Mouse (Mus musculus) liver, embryonic 15.5 days (tissue): ENCODE results near the gene Comp. TPM values are rescaled to one million over a fixed set of nuclear protein-coding genes. Genes with fewer than 3 reads are reported as not detected.

Experiments
- ATAC-seq: fragments of 200-750 bp; cut with Nextera tagmentation; 2 replicates; pipeline ENCODE4 v1.8.0; 2017; ENCODE audit warnings: moderate number of reproducible peaks, mild to moderate bottlenecking, moderate library complexity; ENCODE audit not compliant: insufficient read depth
- H3K27ac ChIP-seq: fragments of 300-500 bp; sonication (generic); replicated peaks from 2 replicates; pipeline ENCODE4 v1.5.1; 2015; ENCODE audit warnings: mild to moderate bottlenecking, inconsistent platforms
- H3K27me3 ChIP-seq: fragments of 300-500 bp; sonication (generic); 2 replicates; pipeline ENCODE4 v1.6.1; 2015; ENCODE audit warnings: mild to moderate bottlenecking, inconsistent platforms
- H3K36me3 ChIP-seq: fragments of 300-500 bp; sonication (generic); replicated peaks from 2 replicates; pipeline ENCODE4 v1.6.1; 2015; ENCODE audit warnings: moderate library complexity, mild to moderate bottlenecking, inconsistent platforms
- H3K4me1 ChIP-seq: fragments of 300-500 bp; sonication (generic); replicated peaks from 2 replicates; pipeline ENCODE4 v1.6.1; 2015; ENCODE audit warnings: inconsistent platforms
- H3K4me2 ChIP-seq: fragments of 300-500 bp; sonication (generic); 2 replicates; pipeline ENCODE4 v1.6.1; 2015; ENCODE audit warnings: moderate library complexity, mild to moderate bottlenecking, inconsistent platforms
- H3K4me3 ChIP-seq: fragments of 300-500 bp; sonication (generic); replicated peaks from 2 replicates; pipeline ENCODE4 v1.5.1; 2015; ENCODE audit warnings: mild to moderate bottlenecking, inconsistent platforms
- H3K9ac ChIP-seq: fragments of 300-500 bp; sonication (generic); 2 replicates; pipeline ENCODE4 v1.6.1; 2015; ENCODE audit warnings: moderate library complexity, mild to moderate bottlenecking, inconsistent platforms
- H3K9me3 ChIP-seq: fragments of 300-500 bp; sonication (generic); replicated peaks from 2 replicates; pipeline ENCODE4 v1.6.1; 2016; ENCODE audit warnings: inconsistent platforms
- WGBS: fragments of 180-500 bp; shearing (Covaris S2); methylation state at CpG from one replicate; pipeline ENCODE4 v1.1.7; 2015; ENCODE audit warnings: mixed read lengths; ENCODE audit not compliant: insufficient replicate concordance; 5-methylcytosine and 5-hydroxymethylcytosine counted together
- polyA plus RNA-seq: library from polyadenylated mRNA; unstranded; fragments of >200 nt; fragmentation: Nextera tagmentation; extraction: Ambion mirVana; gene quantifications from 2 replicates; pipeline ENCODE4 v1.2.1, GENCODE M21; 2015

Comp gene
- polyA plus RNA-seq, 1 experiment from 2014 or later: 1.3 TPM

DNA sequence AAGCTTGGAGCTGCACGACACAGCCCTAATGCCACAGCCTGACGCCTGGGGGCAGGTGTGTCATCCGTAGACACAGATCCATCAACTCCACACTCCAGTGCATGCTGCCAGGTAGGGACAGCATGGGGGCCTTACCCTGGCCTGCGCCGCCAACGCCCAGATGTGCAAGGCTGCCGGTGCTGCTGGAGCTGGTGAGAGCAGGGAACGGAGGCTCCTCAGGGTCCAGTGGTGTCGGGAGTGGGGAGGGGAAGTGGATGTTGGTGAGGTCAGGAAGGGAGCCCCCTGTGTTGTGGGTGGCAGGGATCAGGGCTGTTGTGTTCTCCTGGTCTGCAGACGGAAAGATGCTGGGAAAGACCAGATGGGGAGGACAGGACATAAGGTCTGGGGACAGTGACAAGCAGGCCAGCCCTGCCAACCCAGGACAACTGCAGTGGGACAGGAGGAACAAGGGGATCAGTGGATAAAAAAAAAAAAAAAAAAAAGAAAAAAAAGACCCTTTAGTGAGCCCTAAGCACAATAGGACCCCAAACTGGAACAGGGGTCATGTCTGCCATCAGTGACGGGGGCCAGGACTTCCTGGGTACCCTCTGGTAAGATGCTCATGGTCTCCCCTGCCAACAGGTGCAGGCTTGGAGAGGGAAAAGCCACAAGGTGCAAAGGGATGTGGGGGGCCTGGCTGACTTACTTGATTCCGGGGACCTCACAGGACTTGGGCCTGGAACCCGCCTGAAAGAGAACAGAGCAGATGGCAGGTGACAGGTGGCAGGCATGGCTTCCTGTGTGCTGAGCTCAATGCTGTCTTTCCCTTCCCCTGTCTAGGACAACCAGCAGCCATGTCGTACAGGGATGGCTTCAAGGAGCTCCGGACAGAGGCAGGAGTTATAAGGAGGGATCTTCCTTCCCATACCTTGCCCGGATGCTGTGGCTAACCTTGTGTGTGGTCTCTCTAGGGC, 24.5 kb downstream of the Comp start:
- no peaks in the 10 kb centered on the region for H3K27me3 ChIP-seq
- 76% methylated on average over 16 of the region's 16 CpGs for WGBS
- no peaks in the 10 kb centered on the region for H3K9me3 ChIP-seq
- H3K27ac ChIP-seq: no peak overlapping the region
- no peaks in the 10 kb centered on the region for H3K4me1 ChIP-seq
- ATAC-seq: no peak
- no peak overlapping the region for H3K9ac ChIP-seq
- H3K36me3 ChIP-seq: no peaks in the 10 kb centered on the region
- no peak overlapping the region for H3K4me2 ChIP-seq
- no peak overlapping the region for H3K4me3 ChIP-seq

DNA sequence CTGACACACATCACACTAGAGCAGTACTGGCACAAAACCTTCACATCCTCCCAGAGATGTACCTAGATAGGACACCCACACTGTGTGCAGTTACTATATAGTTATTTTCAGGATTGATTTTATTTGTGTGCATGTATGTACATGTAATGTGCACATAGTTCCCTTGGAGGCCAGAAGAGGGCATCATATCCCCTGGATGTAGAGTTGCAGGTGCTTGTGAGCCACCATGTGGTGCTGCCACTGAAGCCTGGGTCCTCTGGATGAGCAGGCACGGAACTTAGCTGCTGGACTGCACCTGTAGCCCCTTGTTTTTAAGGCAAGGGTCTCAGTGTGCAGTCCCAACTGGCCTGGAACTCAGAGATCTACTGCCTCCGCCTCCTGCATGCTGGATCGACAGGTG, 30.9 kb downstream of the Comp start:
- Histone ChIP-seq H3K4me3 (no peak overlapping the region), H3K4me1 (peaks cover 19% of the 10 kb centered on the region), H3K9ac (no peak overlapping the region), H3K36me3 (0 out of 2 replicates have a peak, but pooled peaks cover 5% of the 10 kb centered on the region), H3K4me2 (no peak overlapping the region), H3K27ac (no peak overlapping the region), H3K9me3 (no peaks in the 10 kb centered on the region), H3K27me3 (no peaks in the 10 kb centered on the region)
- ATAC-seq: no peak
- 75% methylated on average over 3 of the region's 3 CpGs for WGBS

DNA sequence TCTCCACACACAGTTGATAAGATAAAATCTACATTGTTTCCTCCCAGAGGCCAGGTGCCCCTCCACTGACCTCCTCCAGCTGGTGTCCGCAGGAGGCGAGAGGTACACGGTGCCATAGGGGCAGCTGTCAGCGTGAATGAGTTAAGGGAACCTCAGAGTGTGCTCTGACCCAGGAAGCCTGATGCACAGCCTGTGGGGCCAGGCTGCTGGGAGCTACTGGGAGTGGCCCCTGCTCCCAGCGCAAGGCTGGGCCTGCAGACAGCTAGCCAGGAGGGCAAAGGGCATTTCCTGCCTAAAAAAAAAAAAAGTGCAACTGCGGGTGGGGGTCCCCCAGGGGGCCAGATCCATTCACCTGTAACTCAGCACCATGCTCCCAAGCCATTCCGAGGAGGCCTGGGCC, 31.8 kb downstream of the Comp start:
- 50% methylated on average over 7 of the region's 7 CpGs for WGBS
- no peak for ATAC-seq

DNA sequence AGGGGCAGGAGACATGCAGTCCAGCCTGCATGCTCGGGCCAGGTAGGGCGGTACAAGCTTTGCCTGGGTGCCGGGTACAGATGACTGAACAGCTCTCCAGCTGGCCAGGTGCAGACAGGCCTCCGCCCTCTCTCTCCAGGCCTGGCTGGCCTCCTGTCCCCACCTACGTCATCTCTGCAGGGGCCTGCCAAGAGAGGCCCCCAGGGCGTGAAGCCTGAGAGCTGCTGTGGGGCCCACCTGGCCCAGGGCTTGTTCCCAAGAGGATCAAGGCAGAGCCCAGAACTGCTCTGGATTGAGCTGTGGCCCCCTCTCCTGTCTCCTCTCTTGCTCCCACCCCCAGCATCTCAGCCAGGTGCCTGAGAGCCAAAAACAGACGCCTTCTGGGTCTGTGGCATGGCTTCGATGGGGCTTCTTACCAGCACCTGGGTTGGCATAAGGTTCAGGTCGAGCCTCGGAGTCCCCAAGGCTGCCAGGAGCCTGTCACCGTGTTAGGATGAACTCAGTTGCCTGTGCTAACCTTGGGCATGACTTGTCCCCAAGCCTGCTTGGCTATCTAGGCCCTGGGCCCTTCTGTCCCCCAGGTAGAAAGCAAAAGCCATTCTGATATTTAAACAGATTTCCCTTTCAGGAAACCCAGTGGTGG, 33.2 kb downstream of the Comp start:
- no peak overlapping the region for H3K9ac ChIP-seq
- H3K4me3 ChIP-seq: no peak overlapping the region
- ATAC-seq: no peak
- 0 out of 2 replicates have a peak, but pooled peaks cover 5% of the 10 kb centered on the region for H3K36me3 ChIP-seq
- H3K27ac ChIP-seq: no peak overlapping the region
- no peaks in the 10 kb centered on the region for H3K9me3 ChIP-seq
- peaks cover 23% of the 10 kb centered on the region for H3K4me1 ChIP-seq
- 77% methylated on average over 11 of the region's 11 CpGs for WGBS
- no peak overlapping the region for H3K4me2 ChIP-seq
- H3K27me3 ChIP-seq: no peaks in the 10 kb centered on the region

More for the DNA sequence above, 31.8 kb downstream of the Comp start:
- Histone ChIP-seq H3K4me3 (no peak overlapping the region), H3K36me3 (0 out of 2 replicates have a peak, but pooled peaks cover 5% of the 10 kb centered on the region), H3K4me2 (no peak overlapping the region), H3K4me1 (peaks cover 19% of the 10 kb centered on the region), H3K9ac (no peak overlapping the region), H3K27me3 (no peaks in the 10 kb centered on the region), H3K9me3 (no peaks in the 10 kb centered on the region), H3K27ac (no peak overlapping the region)

DNA sequence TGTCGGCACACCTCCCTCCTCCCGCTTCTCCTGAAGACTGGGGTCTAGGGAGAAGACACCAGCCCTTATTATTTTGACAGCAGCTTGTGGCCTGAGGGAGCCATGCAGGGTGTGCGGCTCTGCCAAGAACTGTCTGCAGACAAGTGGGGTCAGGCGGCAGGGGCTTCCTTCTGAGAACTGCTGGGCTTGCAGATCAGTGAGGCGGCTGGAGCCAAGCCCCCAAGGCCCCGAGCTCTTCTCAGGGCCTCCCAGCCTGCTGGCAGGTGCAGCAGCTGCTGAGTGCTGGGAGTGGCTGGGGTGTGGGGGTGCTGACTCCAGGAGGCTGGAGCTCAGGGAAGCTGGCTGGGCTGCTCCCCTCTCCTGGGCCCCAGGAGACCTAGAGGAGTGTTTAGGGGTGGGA, 34.9 kb downstream of the Comp start:
- ATAC-seq: no peak
- Histone ChIP-seq H3K9me3 (no peaks in the 10 kb centered on the region), H3K4me2 (no peak overlapping the region), H3K4me1 (peaks cover 41% of the 10 kb centered on the region), H3K4me3 (no peak overlapping the region), H3K27ac (no peak overlapping the region), H3K36me3 (0 out of 2 replicates have a peak, but pooled peaks cover 5% of the 10 kb centered on the region), H3K27me3 (no peaks in the 10 kb centered on the region), H3K9ac (no peak overlapping the region)
- WGBS: 72% methylated on average over 6 of the region's 6 CpGs

DNA sequence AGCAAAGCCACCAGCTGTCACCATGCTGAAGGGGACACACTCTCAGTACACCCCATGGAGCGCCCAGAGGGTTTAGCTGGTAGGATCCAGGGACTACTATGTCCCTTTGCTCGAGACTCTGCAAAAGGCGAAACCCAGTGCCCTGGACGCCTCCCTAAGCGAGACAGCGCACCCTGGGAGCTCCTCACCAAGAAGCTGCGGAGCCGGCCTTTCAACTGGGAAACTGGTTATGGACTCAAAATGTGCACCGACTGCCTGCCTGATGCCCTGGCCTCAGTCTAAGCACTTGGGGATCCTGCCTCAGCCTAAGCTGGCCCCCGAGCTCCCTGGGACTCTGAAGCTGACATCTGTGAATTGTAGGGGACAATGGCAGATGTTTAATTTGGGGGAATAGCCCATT, 35.7 kb downstream of the Comp start:
- Histone ChIP-seq H3K9ac (no peak overlapping the region), H3K27ac (no peak overlapping the region), H3K4me2 (no peak overlapping the region), H3K27me3 (no peaks in the 10 kb centered on the region), H3K4me3 (no peak overlapping the region), H3K36me3 (0 out of 2 replicates have a peak, but pooled peaks cover 4% of the 10 kb centered on the region), H3K9me3 (no peaks in the 10 kb centered on the region), H3K4me1 (peaks cover 48% of the 10 kb centered on the region)
- 86% methylated on average over 10 of the region's 10 CpGs for WGBS
- ATAC-seq: no peak

DNA sequence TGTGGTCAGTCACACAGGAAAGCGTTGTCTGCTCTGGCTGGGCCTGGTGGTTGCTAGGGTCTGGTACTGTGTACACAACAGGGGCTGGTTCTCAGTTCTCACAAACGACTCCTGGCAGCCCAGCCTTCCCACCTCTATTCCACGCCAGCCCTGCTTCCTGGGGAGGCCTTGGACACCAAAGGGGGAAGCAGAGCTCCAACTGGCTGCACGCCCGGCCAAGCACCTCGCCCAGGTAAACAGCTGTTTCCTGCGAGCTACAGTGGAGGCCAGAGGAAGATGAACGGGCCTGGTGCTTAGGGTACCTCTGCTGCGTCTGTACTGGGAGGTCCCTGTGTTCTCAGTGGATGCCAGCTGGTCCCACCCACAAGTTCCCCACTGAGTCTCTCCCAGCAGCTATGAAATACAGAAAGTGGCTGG, 36.1 kb downstream of the Comp start:
- Histone ChIP-seq H3K27me3 (no peaks in the 10 kb centered on the region), H3K4me3 (no peak overlapping the region), H3K4me2 (no peak overlapping the region), H3K9ac (no peak overlapping the region), H3K4me1 (peaks cover 53% of the 10 kb centered on the region), H3K27ac (no peak overlapping the region), H3K36me3 (no peaks in the 10 kb centered on the region), H3K9me3 (no peaks in the 10 kb centered on the region)
- WGBS: 63% methylated on average over 9 of the region's 9 CpGs
- ATAC-seq: no peak

DNA sequence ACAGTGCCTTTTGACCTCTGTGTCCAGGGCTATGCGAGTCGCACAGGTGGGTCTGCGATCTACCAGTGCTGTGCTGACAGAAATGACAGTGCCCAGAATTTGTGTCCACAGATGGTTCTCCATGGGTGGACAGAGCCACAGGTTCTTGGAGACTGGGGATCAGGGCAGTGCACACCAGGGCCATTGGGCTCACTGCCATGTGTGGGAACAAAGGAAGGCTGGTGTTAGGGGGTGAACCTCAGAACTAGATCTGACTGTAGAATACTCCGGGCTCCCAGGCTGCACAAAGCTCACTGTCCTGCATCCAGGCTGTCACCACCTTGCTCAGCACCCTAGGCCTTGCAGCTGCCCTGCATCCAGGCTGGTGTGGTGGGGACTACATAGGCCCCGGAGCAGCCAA, 36.9 kb downstream of the Comp start:
- Histone ChIP-seq H3K9ac (no peak overlapping the region), H3K9me3 (no peaks in the 10 kb centered on the region), H3K36me3 (no peaks in the 10 kb centered on the region), H3K4me2 (no peak overlapping the region), H3K27me3 (no peaks in the 10 kb centered on the region), H3K27ac (no peak overlapping the region), H3K4me3 (no peak overlapping the region), H3K4me1 (peaks cover 58% of the 10 kb centered on the region)
- no peak for ATAC-seq
- WGBS: 83% methylated on average over 5 of the region's 5 CpGs

DNA sequence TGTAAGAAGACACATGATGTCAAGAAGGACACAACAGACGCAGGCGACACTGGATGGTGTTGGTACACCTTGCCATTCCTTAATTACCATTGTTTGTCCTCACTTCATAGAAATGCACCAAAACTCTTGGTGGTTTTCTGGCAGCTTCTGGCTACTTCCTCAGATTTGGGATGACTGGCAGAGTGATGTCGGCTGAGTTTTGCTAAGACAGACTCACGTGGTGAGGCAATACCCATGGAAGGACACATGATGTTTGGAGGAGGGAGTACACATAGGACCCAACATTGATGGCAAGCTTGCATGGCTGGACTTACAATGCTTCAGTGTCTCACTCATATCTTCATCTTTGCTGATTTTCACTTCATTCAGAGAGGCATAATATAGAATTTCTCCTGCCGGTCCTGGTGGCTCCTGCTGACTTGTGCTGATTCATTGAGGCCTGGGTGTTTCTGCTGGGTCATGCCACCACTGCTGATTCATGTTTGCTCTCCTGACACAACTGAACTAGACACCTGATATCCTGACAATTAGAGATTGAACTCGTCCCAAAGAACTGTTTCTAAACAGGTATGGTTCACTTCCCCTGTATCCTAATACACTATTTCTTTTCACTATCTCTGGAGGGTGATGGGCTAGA, 41.1 kb downstream of the Comp start:
- peak overlapping the region; percentile 54 for H3K4me2 ChIP-seq
- ATAC-seq: peak; percentile 70
- H3K4me3 ChIP-seq: peak overlapping the region; percentile 32
- no peaks in the 10 kb centered on the region for H3K9me3 ChIP-seq
- 64% methylated on average over 6 of the region's 6 CpGs for WGBS
- no peaks in the 10 kb centered on the region for H3K36me3 ChIP-seq
- peak overlapping the region; percentile 90 for H3K27ac ChIP-seq
- no peaks in the 10 kb centered on the region for H3K27me3 ChIP-seq
- peak overlapping the region; percentile 33; the same call in 1 of the 2 replicates for H3K9ac ChIP-seq
- peaks cover 75% of the 10 kb centered on the region for H3K4me1 ChIP-seq

DNA sequence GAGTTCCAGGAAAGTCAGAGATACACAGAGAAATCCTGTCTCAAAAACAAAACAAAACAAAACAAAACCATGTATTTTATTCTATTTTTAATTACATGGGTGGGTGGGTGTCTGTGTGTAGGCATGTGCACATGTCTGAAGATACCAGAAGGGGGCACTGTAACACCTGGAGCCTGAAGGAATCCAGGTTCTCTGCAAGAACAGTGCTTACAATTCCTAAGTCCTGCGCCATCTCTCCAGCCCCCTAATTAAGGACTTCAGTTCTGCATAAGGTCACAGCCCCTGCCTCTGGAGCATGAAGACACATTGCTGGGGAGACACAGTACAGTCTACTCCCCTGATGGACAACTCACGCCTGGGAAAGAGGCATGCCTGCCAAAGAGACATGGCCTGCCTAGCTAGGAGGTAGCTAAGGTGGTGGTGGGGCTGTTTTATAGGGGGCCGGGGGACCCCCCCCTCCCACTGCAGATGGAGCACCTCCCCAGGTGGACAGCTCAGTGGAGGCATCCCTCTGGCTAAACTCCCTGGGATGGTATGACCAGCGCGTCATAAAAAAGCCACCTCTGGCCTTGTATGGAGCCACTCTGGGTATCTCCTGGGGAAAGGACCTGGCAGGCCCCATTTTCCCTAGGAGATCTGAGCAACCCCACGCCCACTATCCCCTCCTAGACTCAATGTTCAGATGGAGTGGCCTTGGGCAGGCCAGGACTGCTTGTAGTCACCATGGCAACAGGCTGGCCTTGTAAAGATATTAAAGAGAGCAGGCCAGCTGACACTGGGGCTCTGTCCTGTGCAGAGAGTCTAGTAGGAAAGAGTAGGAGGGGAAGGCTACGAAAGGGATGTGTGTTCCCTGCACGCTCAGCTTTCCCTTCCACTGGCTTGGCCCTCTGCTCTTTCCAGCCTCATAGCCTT, 42.4 kb downstream of the Comp start:
- H3K27ac ChIP-seq: peak overlapping the region; percentile 90
- H3K4me2 ChIP-seq: no peak overlapping the region
- H3K4me1 ChIP-seq: peaks cover 89% of the 10 kb centered on the region
- no peaks in the 10 kb centered on the region for H3K9me3 ChIP-seq
- ATAC-seq: no peak
- no peak overlapping the region for H3K9ac ChIP-seq
- no peak overlapping the region for H3K4me3 ChIP-seq
- H3K27me3 ChIP-seq: no peaks in the 10 kb centered on the region
- 71% methylated on average over 8 of the region's 8 CpGs for WGBS
- no peaks in the 10 kb centered on the region for H3K36me3 ChIP-seq
